Mouse (Mus musculus): ENCODE results near the gene Helz.
"Not testable (repeated sequence)": the region's sequence is repeated elsewhere in the genome, so short reads cannot be mapped to it uniquely, and the experiment has no call there.

The Helz gene

GRCm38 (mm10) chr11:107548204-107548975 is 660 bp downstream of the Helz start:
- no peak for DNase-seq (ENCODE audit: low spot score)

DNA sequence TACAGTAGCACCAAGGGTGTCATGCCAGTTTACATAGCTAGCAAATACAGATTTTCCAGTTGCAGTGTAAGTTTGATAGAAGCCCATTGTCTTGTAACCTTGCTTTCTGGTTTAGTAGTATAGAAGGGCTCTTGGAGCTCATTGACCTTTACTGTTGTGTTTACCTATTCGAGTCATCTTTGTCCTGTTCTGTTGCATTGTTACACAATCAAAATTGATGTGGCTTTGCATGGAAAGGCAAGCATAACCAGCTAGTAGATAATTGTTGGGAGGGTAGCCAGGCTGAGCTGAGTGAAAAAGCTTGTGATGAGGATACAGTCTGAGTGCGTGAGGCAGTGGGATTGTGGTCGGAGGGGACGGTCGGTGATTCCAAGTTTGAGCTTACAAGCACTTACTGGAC is 12.1 kb downstream of the Helz start:
- DNase-seq (ENCODE audit: low spot score): no peak

DNA sequence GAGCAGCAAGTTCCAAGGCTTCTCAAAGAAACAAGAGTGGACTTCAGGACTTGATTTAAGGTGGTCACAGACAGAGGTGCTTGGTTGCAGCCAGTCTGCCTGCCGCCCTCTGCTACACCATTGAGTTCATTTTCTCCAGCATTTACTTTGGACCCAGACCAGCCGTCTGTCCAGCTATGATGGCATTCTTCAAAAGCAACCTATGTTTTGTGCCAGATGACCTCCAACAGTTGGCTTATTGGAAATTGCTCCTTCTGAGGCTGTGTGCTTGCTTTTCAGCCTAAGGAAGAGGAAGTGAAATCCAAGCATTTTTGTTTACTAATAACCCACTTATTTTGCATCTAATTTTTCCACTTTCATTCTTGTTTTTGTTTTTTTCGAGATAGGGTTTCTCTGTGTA is 19.7 kb downstream of the Helz start:
- DNase-seq (ENCODE audit: low spot score): no peak

- no peak for DNase-seq (ENCODE audit: low spot score)
These were observed 20.8 kb downstream of the Helz start for GRCm38 (mm10) chr11:107568466-107568995.

- not testable (repeated sequence) for DNase-seq (ENCODE audit: low spot score)
These were observed 23.2 kb downstream of the Helz start for GRCm38 (mm10) chr11:107570891-107571290.

DNA sequence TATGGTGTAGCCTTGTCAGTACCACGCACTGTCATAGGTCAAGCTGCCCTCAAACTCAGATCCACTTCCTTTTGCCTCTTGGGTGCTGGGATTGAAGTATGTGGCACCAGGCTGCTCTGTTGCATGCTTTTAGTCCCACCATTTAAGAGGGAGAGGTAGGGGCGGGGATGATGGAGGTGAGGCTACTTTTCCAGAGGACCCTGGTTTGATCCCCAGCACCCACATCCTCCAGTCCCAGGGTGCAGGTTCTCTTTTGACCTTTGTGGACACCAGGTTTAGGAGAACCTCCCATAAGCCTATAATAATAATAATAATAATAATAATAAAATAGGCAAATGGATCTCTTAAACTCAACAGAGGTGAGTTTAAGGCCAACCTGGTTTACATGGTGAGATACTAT is 23.6 kb downstream of the Helz start:
- DNase-seq (ENCODE audit: low spot score): no peak

DNA sequence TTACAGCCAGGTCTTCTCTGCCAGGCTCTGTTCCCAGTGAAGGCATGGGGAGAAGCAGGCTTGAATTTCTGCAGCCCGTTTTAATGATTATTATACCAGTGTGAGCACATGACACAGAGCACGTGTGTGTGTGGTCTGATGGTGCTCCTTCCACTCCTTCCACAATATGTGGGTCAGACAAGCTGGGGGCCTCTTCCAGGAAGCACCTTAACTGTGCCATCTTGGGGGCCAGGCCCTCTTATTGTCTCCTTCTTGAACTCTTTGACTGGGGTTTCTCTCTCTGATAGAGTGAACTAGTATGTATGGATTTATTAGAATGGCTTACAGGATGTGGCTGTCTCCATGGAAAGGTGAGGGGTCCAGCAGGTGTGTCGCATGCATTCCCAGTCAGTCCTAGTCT is 24.8 kb downstream of the Helz start:
- no peak for DNase-seq (ENCODE audit: low spot score)

DNA sequence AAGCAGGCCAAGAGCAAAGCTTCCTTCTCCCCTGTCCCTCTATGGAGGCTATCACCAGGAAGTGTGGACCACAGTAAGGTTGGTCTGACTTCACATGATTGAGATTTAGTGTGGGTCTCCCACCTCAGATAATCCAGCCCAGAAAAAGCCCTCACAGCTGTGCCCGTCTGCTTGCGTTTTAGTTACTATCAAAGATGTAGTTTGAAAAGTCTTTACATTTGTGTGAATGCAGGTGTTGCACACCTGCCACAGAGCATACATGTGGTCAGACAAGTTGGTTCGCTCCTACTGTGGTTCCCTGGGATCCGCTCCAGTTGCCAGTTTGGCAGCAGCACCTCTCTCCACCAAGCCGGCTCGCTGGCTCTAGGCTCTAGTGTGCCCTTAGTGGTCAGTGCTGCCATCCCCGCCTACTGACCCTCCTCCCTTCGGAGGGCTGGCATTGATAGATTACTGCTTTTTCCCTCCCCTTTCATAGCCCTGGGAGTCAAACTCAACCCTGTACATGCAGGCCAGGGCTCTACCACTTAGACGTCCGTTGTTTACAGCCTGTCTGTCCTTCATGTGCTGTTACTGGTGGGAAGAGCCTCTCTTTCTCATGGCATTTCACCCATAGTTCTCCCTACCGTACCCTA is 25.4 kb downstream of the Helz start:
- DNase-seq (ENCODE audit: low spot score): no peak

DNA sequence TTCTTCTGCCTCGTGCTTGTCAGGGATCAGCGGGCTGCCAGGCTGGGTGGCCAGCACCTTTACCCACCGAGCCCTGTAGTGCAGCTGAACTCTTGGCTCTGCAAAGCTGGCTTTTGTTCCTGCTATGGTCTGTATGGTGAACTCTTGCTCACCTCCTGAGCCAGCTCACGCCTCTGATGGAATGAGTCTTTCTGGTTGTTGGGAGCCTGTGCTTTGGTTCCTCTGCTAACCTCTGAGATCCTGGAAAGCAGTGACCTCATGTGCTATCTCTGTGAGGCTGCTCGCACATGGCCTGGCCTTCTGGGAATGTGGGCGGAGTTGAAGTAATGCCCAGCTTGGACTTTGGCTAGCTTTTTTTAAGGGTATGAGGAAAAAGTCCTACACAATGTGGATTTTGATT is 26.1 kb downstream of the Helz start:
- DNase-seq (ENCODE audit: low spot score): no peak

- no peak for DNase-seq (ENCODE audit: low spot score)
These were observed 27.3 kb downstream of the Helz start for GRCm38 (mm10) chr11:107574811-107575705.

GRCm38 (mm10) chr11:107576186-107576585 is 28.5 kb downstream of the Helz start:
- no peak for DNase-seq (ENCODE audit: low spot score)

GRCm38 (mm10) chr11:107577400-107577799 is 29.7 kb downstream of the Helz start:
- DNase-seq (ENCODE audit: low spot score): peak; percentile 14

- no peak for DNase-seq (ENCODE audit: low spot score)
These were observed 30.5 kb downstream of the Helz start for GRCm38 (mm10) chr11:107578226-107578625.

DNA sequence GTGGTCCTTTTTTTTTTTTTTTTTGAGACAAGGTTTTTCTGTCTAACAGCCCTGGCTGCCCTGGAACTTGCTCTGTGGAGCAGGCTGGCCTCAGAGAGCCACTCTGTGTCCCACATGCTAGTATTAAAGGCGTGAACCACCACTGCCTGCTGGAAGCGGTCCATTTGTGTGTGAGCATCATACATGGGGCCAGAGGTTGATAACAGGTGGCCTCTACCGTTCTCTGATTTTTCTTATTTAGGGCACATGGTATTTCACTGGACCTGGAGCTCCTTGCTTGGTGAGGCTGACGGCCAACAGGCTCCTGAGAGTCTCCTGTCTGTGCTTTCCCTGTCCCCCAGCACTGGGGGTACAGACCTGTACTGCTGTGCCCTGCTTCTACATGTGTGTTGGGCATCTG is 33.1 kb downstream of the Helz start:
- DNase-seq (ENCODE audit: low spot score): no peak

GRCm38 (mm10) chr11:107584660-107585451 is 37.1 kb downstream of the Helz start:
- DNase-seq (ENCODE audit: low spot score): no peak

DNA sequence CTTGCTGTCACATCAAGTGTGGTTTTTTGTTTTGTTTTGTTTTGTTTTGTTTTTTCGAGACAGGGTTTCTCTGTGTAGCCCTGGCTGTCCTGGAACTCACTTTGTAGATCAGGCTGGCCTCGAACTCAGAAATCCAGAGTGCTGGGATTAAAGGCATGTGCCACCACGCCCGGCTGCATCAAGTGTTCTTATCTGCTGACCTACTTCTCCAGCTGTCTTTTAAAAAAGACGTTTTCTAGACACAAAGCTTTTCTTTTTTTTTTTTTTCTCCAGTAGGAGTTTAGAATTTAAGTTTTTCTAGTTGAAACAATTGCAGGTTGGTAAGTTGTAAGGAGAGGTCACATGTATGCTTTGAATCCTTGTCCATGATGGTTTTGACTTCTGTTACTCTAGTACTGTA is 38.4 kb downstream of the Helz start:
- DNase-seq (ENCODE audit: low spot score): not testable (repeated sequence)

DNA sequence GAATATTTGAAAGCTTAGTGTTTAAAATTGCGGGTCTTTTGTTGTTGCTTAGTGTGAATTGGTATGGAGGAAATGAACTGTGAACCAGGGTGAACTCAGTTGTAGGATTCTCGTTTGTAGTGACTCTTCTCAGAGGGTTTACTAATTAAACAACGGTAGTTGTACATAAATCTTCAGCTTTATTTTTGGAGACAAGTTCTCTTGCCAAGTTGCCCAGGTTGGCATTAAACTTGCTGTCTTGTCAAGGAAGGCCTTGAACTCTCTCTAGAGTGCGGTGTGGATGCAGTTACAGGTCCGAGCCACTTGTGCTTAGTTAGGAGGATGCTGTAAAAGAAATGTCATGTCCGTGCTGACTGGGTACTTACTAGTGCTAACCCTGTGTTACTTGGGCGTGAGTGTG is 39.4 kb downstream of the Helz start:
- DNase-seq (ENCODE audit: low spot score): no peak

- no peak for DNase-seq (ENCODE audit: low spot score)
These were observed 44.8 kb downstream of the Helz start for GRCm38 (mm10) chr11:107592575-107592974.

DNA sequence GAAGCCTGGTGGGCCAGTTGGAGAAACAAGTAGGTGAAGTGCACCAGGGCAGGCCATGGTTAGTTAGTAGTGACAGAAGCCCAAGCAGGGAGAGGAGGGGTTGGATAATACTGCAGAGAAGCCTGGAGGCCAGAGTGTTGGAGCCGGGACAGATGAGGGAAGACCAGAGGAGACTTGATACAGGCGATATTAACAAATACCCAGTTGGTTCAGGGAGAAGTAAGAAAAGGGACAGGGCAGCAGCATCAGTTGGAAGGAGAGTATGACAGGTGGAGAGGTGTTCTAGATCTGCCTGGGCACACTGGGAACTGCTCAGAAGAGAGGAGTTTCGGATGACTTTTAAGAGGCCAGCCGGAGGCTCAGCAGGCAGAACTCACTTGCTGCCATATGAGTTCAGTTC is 49.7 kb downstream of the Helz start:
- no peak for DNase-seq (ENCODE audit: low spot score)

- DNase-seq (ENCODE audit: low spot score): no peak
These were observed 58.0 kb downstream of the Helz start for GRCm38 (mm10) chr11:107605694-107606093.

GRCm38 (mm10) chr11:107613906-107614305 is 66.2 kb downstream of the Helz start:
- DNase-seq (ENCODE audit: low spot score): no peak

DNA sequence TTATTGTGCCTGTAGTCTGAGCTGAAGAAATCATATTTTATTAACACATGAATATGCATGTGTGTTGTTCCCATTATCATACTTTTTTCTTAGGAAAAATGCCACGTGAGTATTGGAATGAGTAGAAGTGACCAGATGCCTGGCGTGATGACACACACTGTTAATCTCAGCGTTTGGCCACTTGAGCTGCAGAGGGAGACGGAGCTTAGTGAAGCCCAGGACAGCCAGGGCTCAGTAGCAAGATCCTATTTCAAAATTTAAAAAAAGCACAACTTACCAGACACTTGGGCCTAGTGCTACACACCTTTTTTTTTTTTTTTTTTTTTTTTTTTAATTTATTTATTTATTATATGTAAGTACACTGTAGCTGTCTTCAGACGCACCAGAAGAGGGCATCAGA is 68.0 kb downstream of the Helz start:
- no peak for DNase-seq (ENCODE audit: low spot score)
